Mouse (Mus musculus) MEL (cell line): ENCODE measurements around the gene Slc9a5. TPM values are rescaled to one million over a fixed set of nuclear protein-coding genes. Genes with fewer than 3 reads are reported as not detected.

ENCODE experiments used
- DNase-seq: peaks from one replicate; pipeline ENCODE4 v3.0.0; 2011; ENCODE audit warnings: low read depth, low spot score
- H3K27ac ChIP-seq: 2 replicates; pipeline ENCODE4 v1.5.1; 2012; ENCODE audit warnings: low read depth, mild to moderate bottlenecking, control low read depth, low read length, moderate library complexity; ENCODE audit not compliant: control insufficient read depth
- H3K27me3 ChIP-seq, 2 experiments: fragments of 150-350 bp in 1 of 2; sonication (generic) in 1 of 2; 2 replicates each; pipeline ENCODE4 v1.6.1; 2012; ENCODE audit warnings: low read length in 2 of 2, mild to moderate bottlenecking in 2 of 2, improper control_type of control experiment in 1 of 2, moderate library complexity in 1 of 2; ENCODE audit not compliant: insufficient read depth in 2 of 2, control insufficient read depth in 1 of 2
- H3K36me3 ChIP-seq, 2 experiments: 2 replicates each; pipeline ENCODE4 v1.6.1; 2012 to 2014; ENCODE audit warnings: low read length in 2 of 2, improper control_type of control experiment in 1 of 2, inconsistent platforms in 1 of 2, mild to moderate bottlenecking in 1 of 2; ENCODE audit not compliant: insufficient read depth in 2 of 2, control insufficient read depth in 1 of 2
- H3K4me1 ChIP-seq, 2 experiments: fragments of 150-350 bp in 1 of 2; sonication (generic) in 1 of 2; 2 replicates each; pipeline ENCODE4 v1.6.1; 2012; ENCODE audit warnings: low read length in 2 of 2, improper control_type of control experiment in 1 of 2, mild to moderate bottlenecking in 1 of 2; ENCODE audit not compliant: insufficient read depth in 2 of 2, control insufficient read depth in 1 of 2
- H3K4me3 ChIP-seq, 2 experiments: fragments of 150-350 bp in 1 of 2; sonication (generic) in 1 of 2; 2 replicates each; pipeline ENCODE4 v1.5.1; 2012; ENCODE audit warnings: low read depth in 2 of 2, low read length in 2 of 2, mild to moderate bottlenecking in 2 of 2, moderate library complexity in 2 of 2, control low read depth in 1 of 2, improper control_type of control experiment in 1 of 2; ENCODE audit not compliant: control insufficient read depth in 1 of 2, insufficient read depth in 1 of 2
- H3K79me2 ChIP-seq: 2 replicates; pipeline ENCODE4 v1.6.1; 2012; ENCODE audit warnings: mild to moderate bottlenecking, low read length, moderate library complexity; ENCODE audit not compliant: control insufficient read depth, poor library complexity, insufficient read depth
- H3K9ac ChIP-seq: 2 replicates; pipeline ENCODE4 v1.6.1; 2012; ENCODE audit warnings: low read depth, mild to moderate bottlenecking, control low read depth, low read length, moderate library complexity; ENCODE audit not compliant: control insufficient read depth, poor library complexity, severe bottlenecking
- H3K9me3 ChIP-seq: fragments of 150-350 bp; sonication (generic); replicated peaks from 2 replicates; pipeline ENCODE4 v1.6.1; 2012; ENCODE audit warnings: mild to moderate bottlenecking, low read length, improper control_type of control experiment, moderate library complexity; ENCODE audit not compliant: insufficient read depth
- BHLHE40 ChIP-seq: IDR thresholded peaks from 2 replicates; pipeline ENCODE4 v1.6.1; 2012; ENCODE audit warnings: low read depth, mild to moderate bottlenecking, inconsistent platforms, low read length, improper control_type of control experiment, borderline replicate concordance
- CHD1 ChIP-seq: IDR thresholded peaks from 2 replicates; pipeline ENCODE4 v1.6.1; 2012; ENCODE audit warnings: low read depth, mild to moderate bottlenecking, inconsistent platforms, low read length, improper control_type of control experiment
- ELF1 ChIP-seq: IDR thresholded peaks from 2 replicates; pipeline ENCODE4 v1.6.1; 2014; ENCODE audit warnings: low read depth, mild to moderate bottlenecking, inconsistent platforms, low read length, improper control_type of control experiment, moderate library complexity
- EP300 ChIP-seq, 2 experiments: IDR thresholded peaks; 2 replicates each; pipeline ENCODE4 v1.6.1; 2011; ENCODE audit warnings: improper control_type of control experiment in 2 of 2, low read length in 2 of 2, low read depth in 1 of 2, mild to moderate bottlenecking in 1 of 2
- ETS1 ChIP-seq: IDR thresholded peaks from 2 replicates; pipeline ENCODE4 v1.6.1; 2012; ENCODE audit warnings: low read depth, mild to moderate bottlenecking, inconsistent platforms, low read length, improper control_type of control experiment, moderate library complexity
- HCFC1 ChIP-seq: IDR thresholded peaks from 2 replicates; pipeline ENCODE4 v1.6.1; 2012; ENCODE audit warnings: low read depth, mild to moderate bottlenecking, inconsistent platforms, low read length, improper control_type of control experiment, moderate library complexity
- JUND ChIP-seq: IDR thresholded peaks from 2 replicates; pipeline ENCODE4 v1.6.1; 2011; ENCODE audit warnings: low read depth, mild to moderate bottlenecking, improper control_type of control experiment, low read length
- KAT2A ChIP-seq: conservative IDR thresholded peaks from 2 replicates; pipeline ENCODE4 v1.6.1; 2012; ENCODE audit warnings: low read depth, low read length, improper control_type of control experiment, inconsistent platforms
- MAFK ChIP-seq: IDR thresholded peaks from 2 replicates; pipeline ENCODE4 v1.6.1; 2011; ENCODE audit warnings: low read depth, mild to moderate bottlenecking, low read length, improper control_type of control experiment, borderline replicate concordance
- MAX ChIP-seq: IDR thresholded peaks from 2 replicates; pipeline ENCODE4 v1.6.1; 2011; ENCODE audit warnings: low read length, improper control_type of control experiment
- MAZ ChIP-seq: IDR thresholded peaks from 2 replicates; pipeline ENCODE4 v1.6.1; 2012; ENCODE audit warnings: low read depth, mild to moderate bottlenecking, inconsistent platforms, low read length, improper control_type of control experiment
- MEF2A ChIP-seq: IDR thresholded peaks from 2 replicates; pipeline ENCODE4 v1.6.1; 2014; ENCODE audit warnings: low read depth, mild to moderate bottlenecking, inconsistent platforms, low read length, improper control_type of control experiment; ENCODE audit not compliant: poor library complexity, insufficient replicate concordance, severe bottlenecking; ENCODE audit errors: extremely low read depth
- MYB ChIP-seq: IDR thresholded peaks from 2 replicates; pipeline ENCODE4 v1.6.1; 2011; ENCODE audit warnings: mild to moderate bottlenecking, low read depth, low read length, improper control_type of control experiment
- MYC ChIP-seq: IDR thresholded peaks from 2 replicates; pipeline ENCODE4 v1.6.1; 2011; ENCODE audit warnings: low read depth, mild to moderate bottlenecking, low read length, improper control_type of control experiment, moderate library complexity
- NRF1 ChIP-seq: IDR thresholded peaks from 2 replicates; pipeline ENCODE4 v1.6.1; 2014; ENCODE audit warnings: low read depth, mild to moderate bottlenecking, inconsistent platforms, low read length, improper control_type of control experiment, moderate library complexity; ENCODE audit not compliant: poor library complexity, insufficient read depth, severe bottlenecking
- POLR2AphosphoS2 ChIP-seq: IDR thresholded peaks from 2 replicates; pipeline ENCODE4 v1.6.1; 2011; ENCODE audit warnings: low read length, improper control_type of control experiment
- POLR2AphosphoS5 ChIP-seq: IDR thresholded peaks from 2 replicates; pipeline ENCODE4 v1.6.1; 2012; ENCODE audit warnings: low read depth, borderline replicate concordance, mild to moderate bottlenecking, inconsistent platforms, low read length, moderate library complexity, mixed read lengths
- RCOR1 ChIP-seq: IDR thresholded peaks from 2 replicates; pipeline ENCODE4 v1.6.1; 2012; ENCODE audit warnings: low read depth, mild to moderate bottlenecking, inconsistent platforms, low read length, improper control_type of control experiment
- TAL1 ChIP-seq: IDR thresholded peaks from 2 replicates; pipeline ENCODE4 v1.6.1; 2012; ENCODE audit warnings: mild to moderate bottlenecking, inconsistent platforms, low read length, moderate library complexity, mixed read lengths
- TCF12 ChIP-seq: IDR thresholded peaks from 2 replicates; pipeline ENCODE4 v1.6.1; 2014; ENCODE audit warnings: low read depth, mild to moderate bottlenecking, inconsistent platforms, low read length, improper control_type of control experiment, moderate library complexity
- USF1 ChIP-seq: IDR thresholded peaks from 2 replicates; pipeline ENCODE4 v1.6.1; 2014; ENCODE audit warnings: low read depth, mild to moderate bottlenecking, inconsistent platforms, low read length, improper control_type of control experiment, moderate library complexity
- USF2 ChIP-seq, 2 experiments: IDR thresholded peaks; 2 replicates each; pipeline ENCODE4 v1.6.1; 2011 to 2012; ENCODE audit warnings: improper control_type of control experiment in 2 of 2, low read length in 2 of 2, borderline replicate concordance in 1 of 2, inconsistent platforms in 1 of 2, low read depth in 1 of 2, mild to moderate bottlenecking in 1 of 2; ENCODE audit not compliant: insufficient read depth in 1 of 2
- ZMIZ1 ChIP-seq: IDR thresholded peaks from 2 replicates; pipeline ENCODE4 v1.6.1; 2012; ENCODE audit warnings: low read depth, mild to moderate bottlenecking, inconsistent platforms, low read length, improper control_type of control experiment, moderate library complexity
- ZNF384 ChIP-seq: IDR thresholded peaks from 2 replicates; pipeline ENCODE4 v1.6.1; 2012; ENCODE audit warnings: low read depth, mild to moderate bottlenecking, inconsistent platforms, low read length, improper control_type of control experiment
- polyA plus RNA-seq, 2 experiments: library from polyadenylated mRNA; stranded (reverse) in 1 of 2; unstranded in 1 of 2; fragments of >175 nt in 1 of 2; fragments of >200 nt in 1 of 2; gene quantifications; 2 replicates each; pipeline versions ENCODE4 v1.2.1 to v1.2.4; 2012; ENCODE audit warnings: low replicate concordance in 2 of 2, low read depth in 1 of 2; ENCODE audit not compliant: insufficient read length in 2 of 2, insufficient read depth in 1 of 2, missing spikeins in 1 of 2
- total RNA-seq: library from RNA; depleted of rRNA; stranded (reverse); fragments of 300-350 nt; gene quantifications from 2 replicates; pipeline ENCODE4 v1.2.3, GENCODE M21; 2012

The Slc9a5 gene
- total and polyA plus RNA-seq, 3 experiments: 0.12 to 1.9 TPM; not detected in 1

GRCm38 (mm10) chr8:105393089-105393787 lies 44.6 kb downstream of the Slc9a5 start:
- Histone ChIP-seq H3K4me1 (no peaks in the 10 kb centered on the region; a peak in 1 of 4 replicates), H3K27me3 (peaks cover 5 to 7% of the 10 kb centered on the region in 2 experiments), H3K79me2 (no peaks in the 10 kb centered on the region), H3K9me3 (no peaks in the 10 kb centered on the region), H3K36me3 (no peaks in the 10 kb centered on the region), H3K4me3 (no peak overlapping the region), H3K27ac (no peak overlapping the region), H3K9ac (no peak overlapping the region)
- no peak for TF ChIP-seq ETS1
- no peak for TF ChIP-seq HCFC1
- TF ChIP-seq ELF1: no peak
- no peak for TF ChIP-seq MAX
- TF ChIP-seq KAT2A: no peak
- TF ChIP-seq POLR2AphosphoS5: no peak
- TF ChIP-seq RCOR1: no peak
- no peak for TF ChIP-seq MYB
- TF ChIP-seq BHLHE40: no peak
- TF ChIP-seq MYC: no peak
- TF ChIP-seq CHD1: no peak
- no peak for TF ChIP-seq USF2 (IDR thresholded peaks at IDR 0.05; ENCODE audit: borderline replicate concordance in 1 of 2, insufficient read depth in 1 of 2, low read depth in 1 of 2, low read length in 2 of 2)
- no peak for TF ChIP-seq POLR2AphosphoS2
- no peak for TF ChIP-seq MAZ
- TF ChIP-seq TCF12: no peak
- no peak for TF ChIP-seq EP300 (IDR thresholded peaks at IDR 0.05; ENCODE audit: low read depth in 1 of 2, low read length in 2 of 2)
- TF ChIP-seq MAFK: no peak
- DNase-seq: no peak

GRCm38 (mm10) chr8:105393915-105394314 lies 45.3 kb downstream of the Slc9a5 start:
- TF ChIP-seq CHD1: no peak
- TF ChIP-seq POLR2AphosphoS2: no peak
- no peak for TF ChIP-seq ZMIZ1
- TF ChIP-seq ETS1: no peak
- TF ChIP-seq MYB: no peak
- TF ChIP-seq ZNF384: no peak
- no peak for TF ChIP-seq NRF1
- TF ChIP-seq POLR2AphosphoS5: no peak
- TF ChIP-seq TAL1: no peak
- TF ChIP-seq MEF2A: no peak
- TF ChIP-seq USF1: no peak
- no peak for TF ChIP-seq JUND
- H3K9ac ChIP-seq: no peak overlapping the region
- no peak overlapping the region for H3K27ac ChIP-seq
- H3K79me2 ChIP-seq: no peaks in the 10 kb centered on the region
- no peaks in the 10 kb centered on the region; a peak in 1 of 4 replicates for H3K4me1 ChIP-seq
- DNase-seq: no peak
- no peaks in the 10 kb centered on the region for H3K9me3 ChIP-seq
- no peak overlapping the region for H3K4me3 ChIP-seq
- no peaks in the 10 kb centered on the region for H3K36me3 ChIP-seq
- H3K27me3 ChIP-seq: peaks cover 9% of the 10 kb centered on the region in 2 experiments
